Mouse (Mus musculus): Measurements from ENCODE around the gene Fundc1. TPM values are rescaled to one million over a fixed set of nuclear protein-coding genes. Genes with fewer than 3 reads are reported as not detected.
A peak's percentile ranks its signal among the peaks of the same experiment; 100 is the strongest.
"Not testable (repeated sequence)": the region's sequence is repeated elsewhere in the genome, so short reads cannot be mapped to it uniquely, and the experiment has no call there.

Fundc1 gene
- 10 to 100 TPM; 53.5 to 65.5 TPM for total RNA-seq (2021)
- polyA plus RNA-seq (2012; rRNA removed), result 2.1 and 2.5 TPM in 2 replicates
- long read RNA-seq, transcript Fundc1-201 (5 exons, 1,983 nt), result major isoform, 60 of 66 reads
- long read RNA-seq, partial matches to known transcripts, result 0 of 66 reads
- long read RNA-seq, other reads (novel, unspliced or antisense), result 4 of 66 reads

DNA sequence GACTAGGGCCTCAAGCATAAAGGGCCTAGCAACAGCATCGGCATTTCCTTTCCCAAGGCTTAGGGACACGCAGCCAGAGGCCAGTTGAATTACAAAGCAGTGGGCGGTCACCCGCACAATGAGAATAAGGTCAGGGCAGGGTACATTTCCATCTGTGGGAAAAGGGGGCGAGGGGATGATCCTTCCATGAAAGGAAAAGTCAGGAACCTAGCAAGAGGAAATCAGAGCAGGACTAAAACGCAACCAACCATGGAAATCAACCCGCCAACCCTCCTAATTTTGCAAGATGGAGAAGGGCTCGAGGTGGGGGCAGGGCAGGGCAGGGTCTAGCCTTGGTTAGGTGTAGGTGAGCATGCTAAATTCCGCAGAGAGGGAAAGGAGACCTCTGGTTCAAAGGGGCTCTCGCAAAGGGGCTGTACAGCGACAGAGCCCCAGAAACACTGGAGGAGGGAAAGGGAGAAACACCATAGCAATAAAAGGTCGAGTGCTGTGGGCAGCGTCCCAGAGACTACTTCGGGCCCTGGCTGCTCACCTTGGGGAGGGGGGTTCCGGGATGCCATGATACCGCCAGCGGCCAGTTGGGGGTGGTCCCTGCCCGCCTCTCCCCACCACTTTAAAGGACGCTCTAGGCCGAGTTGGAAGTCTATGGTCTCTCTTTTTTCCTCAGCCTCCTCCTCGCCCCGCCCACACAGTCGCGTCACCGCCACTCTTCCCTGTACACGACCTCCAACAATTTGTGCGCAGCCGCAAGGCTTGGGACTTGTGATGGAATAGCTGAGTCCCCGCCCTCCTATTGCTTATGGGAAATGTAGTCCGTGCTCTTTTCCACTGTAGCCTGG lies at the start of gene Fundc1:
TSS of gene Fundc1 (minus strand) at position 705 of the 839 bp plus-strand sequence.
- peak; percentile 94 for DNase-seq

DNA sequence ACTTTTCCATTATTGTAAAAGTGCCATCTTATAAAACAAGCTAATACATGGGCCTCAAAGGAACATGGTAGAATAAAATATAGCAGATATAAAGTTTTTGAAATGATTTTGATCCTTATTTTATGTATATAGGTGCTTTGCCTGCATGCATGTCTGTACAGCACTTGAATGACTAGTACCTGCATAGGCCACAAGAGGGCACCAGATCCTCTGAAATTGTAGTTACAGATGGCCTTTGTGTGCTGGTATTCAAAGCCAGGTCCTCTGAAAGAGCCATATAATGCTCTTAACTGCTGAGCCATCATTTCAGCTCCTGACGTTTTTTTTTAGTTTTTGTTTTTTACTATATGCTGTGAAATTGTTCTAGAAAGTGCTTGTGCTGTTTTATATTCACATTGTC lies 39.1 kb upstream of the Fundc1 start:
- DNase-seq, result no peak

- no peak for DNase-seq
Observed at GRCm38 (mm10) chrX:17608763-17609162, 36.6 kb upstream of the Fundc1 start.

- DNase-seq, result no peak
Observed at GRCm38 (mm10) chrX:17607668-17608067, 35.5 kb upstream of the Fundc1 start.

DNA sequence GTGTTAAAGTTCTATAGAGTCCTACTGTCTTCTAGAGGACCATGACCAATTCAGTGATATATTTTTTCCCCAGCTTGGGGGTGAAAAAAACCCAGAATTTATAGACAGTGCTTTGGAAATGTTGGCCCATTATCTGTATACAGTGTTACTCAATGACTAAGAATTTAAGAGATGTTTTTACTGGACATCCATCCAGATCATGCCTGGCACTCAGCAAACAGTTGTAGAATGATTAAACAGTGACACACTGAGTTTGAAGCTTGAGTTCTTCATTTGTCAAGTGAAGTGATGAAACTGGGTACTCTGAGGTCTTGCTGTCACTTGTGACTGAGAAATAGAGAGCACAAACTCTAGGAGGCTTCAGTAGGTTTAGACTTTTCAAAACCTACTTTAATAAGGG lies 21.2 kb upstream of the Fundc1 start:
- DNase-seq, result no peak

DNA sequence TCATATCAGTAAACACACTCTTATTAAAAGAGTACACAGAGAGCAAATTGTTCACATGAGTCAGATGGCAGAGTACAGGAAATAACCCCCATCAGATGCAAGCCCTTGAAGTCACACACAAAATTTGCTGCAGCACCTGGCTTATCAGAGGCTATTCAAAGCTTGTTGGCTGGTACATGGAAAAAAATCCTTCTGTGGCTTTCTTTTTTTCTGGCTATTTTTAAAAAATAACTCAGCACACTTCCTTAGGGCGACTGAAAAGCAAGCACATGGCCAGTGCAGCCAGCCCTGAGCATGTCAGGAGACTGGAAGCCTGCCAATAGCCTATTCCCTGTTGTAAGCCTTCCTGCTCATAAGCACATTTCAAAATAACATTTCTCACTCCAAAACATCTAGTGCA lies 18.6 kb upstream of the Fundc1 start:
- DNase-seq, result peak; percentile 57

- DNase-seq, result no peak
Observed at GRCm38 (mm10) chrX:17571271-17571620, 879 bp downstream of the Fundc1 start.

DNA sequence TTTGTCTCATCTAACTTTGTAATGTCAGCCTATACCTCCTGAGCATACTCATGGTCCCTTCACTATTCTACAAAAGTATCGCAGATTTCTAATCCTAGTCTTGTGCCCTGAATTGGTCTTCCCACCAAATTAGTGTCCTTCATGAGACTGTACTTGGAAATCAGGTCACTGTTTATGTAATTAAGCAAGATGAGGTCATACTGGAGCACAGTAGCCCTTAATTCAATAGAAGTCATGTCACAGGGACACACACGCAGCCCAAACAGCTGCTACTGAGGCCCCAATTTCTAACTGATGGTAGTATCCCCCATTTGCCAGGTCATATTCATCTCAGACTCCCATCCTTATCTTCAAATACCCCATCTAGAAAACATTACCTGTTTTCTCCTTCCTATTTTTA lies 3.5 kb downstream of the Fundc1 start:
- DNase-seq, result no peak

GRCm38 (mm10) chrX:17565743-17566142 lies 6.4 kb downstream of the Fundc1 start:
- no peak for DNase-seq

GRCm38 (mm10) chrX:17564732-17565131 lies 7.4 kb downstream of the Fundc1 start:
- no peak for DNase-seq

DNA sequence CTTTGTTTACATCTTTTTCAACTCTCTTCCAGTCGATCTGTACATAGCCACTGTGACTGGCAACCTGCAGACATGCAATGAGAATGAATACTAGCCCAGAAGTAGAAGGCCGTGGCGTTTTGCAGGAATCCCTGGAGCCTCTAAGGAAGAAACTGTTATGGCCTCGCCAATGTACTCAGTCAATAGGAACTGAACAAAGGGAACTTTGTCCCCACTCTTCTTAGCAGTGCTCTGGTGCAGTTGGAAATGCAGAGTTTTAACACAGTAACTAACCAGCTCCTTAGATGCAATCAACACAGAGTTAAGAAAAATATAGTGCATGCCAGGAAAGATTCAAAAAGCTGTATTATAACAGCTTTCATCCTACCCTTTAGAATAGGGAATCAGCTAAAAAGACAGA lies 13.4 kb downstream of the Fundc1 start:
- DNase-seq, result no peak

GRCm38 (mm10) chrX:17554488-17554887 lies 17.6 kb downstream of the Fundc1 start:
- no peak for DNase-seq

GRCm38 (mm10) chrX:17551586-17551985 lies 20.5 kb downstream of the Fundc1 start:
- not testable (repeated sequence) for DNase-seq

- DNase-seq, result no peak
Observed at GRCm38 (mm10) chrX:17547143-17547806, 24.9 kb downstream of the Fundc1 start.

DNA sequence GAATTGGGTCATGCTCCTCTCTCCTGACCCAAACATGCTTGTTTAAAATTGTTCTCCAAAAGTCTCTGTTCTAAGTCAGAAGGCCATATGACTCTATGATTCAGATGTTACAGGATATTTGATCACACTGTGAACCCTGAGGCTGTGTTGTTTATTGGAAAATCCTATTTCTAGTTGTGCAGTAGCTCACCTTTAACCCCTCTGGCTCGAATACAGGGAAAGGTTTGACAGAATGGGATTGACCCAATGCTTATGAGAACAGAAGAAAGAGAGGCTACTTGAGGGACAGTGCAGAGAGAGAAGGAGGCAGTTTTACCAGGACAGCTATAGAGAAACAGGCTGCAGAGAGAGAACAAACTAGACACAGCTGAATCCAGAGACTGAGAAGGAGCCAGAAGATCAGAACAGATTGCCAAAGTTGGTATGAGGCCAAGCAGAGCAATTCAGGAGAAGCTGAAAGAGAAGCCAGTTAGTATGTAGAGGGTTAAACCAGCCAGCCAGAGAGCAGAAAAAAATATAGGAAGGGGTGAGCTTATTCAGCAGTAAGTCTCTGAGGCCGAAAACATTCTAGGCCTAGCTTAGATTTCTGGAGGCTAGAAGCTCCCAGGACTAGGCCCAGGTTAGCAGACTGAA lies 27.1 kb downstream of the Fundc1 start:
- no peak for DNase-seq

DNA sequence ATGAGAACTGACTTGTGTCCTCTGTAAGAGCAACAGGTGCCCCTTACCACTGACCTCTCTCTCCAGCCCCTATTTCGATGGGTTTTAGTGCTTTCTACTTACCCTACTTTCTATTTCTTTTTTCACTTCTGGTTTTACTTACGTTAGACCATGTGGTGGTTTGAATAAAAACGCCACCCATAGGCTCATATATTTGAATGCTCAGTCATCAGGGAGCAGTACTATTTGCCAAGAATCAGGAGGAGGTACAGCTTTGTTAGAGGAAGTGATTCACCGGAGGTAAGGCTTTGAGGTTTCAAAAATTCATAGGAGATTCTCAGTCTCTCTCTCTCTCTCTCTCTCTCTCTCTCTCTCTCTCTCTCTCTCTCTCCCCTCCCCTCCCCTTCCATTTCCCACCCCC lies 34.4 kb downstream of the Fundc1 start:
- no peak for DNase-seq

- no peak for DNase-seq
Observed at GRCm38 (mm10) chrX:17527008-17527407, 45.1 kb downstream of the Fundc1 start.

DNA sequence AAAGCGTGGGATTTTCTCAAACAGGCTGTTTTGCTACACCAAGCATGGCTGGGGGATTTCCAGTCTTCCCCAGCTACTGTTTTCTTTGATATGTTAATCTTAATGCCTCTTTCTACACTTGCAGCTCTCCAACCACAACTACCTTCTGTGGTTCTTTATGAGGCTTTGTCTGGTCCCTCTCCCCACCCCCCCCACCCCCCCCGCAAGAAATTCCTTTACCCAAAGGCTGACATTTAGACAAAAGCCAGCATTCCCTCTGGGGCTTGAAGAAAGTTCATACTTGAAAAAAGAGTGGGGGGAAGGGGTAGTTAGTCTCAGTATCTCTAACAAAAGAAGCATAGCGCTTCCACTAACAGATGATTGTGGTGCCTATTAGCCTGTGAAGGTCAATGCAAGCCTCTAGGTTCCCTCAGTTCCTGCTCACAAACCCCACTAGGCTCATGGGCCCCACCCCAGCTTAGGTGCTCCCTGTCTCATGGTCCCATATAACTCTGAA lies 50.9 kb downstream of the Fundc1 start:
- no peak for DNase-seq

- peak; percentile 31 for DNase-seq
Observed at GRCm38 (mm10) chrX:17520086-17520485, 52.0 kb downstream of the Fundc1 start.

DNA sequence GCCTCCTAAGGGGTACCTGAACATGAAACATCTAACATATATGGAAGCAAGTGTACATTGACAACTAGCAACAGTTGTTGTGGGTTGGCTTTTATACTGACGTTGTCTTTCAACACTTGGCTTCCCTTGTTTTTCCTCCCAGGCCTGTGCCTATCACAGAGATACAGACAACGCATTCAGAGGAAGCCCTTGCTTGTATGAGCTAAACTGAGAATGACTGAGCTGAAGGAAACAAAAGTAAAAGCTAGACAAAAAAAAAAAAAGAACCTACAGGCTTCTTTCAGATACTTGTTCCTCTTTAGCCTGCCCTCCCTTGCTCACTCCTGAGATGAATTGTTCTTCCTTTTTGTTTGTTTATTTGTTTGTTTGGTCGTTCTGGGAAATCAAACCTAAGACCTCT lies 58.1 kb downstream of the Fundc1 start:
- no peak for DNase-seq

- DNase-seq, result no peak
Observed at GRCm38 (mm10) chrX:17512021-17512602, 60.0 kb downstream of the Fundc1 start.
